Mouse (Mus musculus) embryo, embryonic 9.5 days (tissue): ENCODE measurements at regions not wholly inside any gene's neighbourhood (a gene's known extent, or its start where the extent isn't known, plus 50 kb on each side); places are given as distances from the start of the nearest gene placed in this dataset.
A peak's percentile ranks its signal among the peaks of the same experiment; 100 is the strongest.

ENCODE experiments used
- DNase-seq: peaks from one replicate; pipeline ENCODE4 v3.0.0-alpha.2; 2017; ENCODE audit errors: extremely low spot score

DNA sequence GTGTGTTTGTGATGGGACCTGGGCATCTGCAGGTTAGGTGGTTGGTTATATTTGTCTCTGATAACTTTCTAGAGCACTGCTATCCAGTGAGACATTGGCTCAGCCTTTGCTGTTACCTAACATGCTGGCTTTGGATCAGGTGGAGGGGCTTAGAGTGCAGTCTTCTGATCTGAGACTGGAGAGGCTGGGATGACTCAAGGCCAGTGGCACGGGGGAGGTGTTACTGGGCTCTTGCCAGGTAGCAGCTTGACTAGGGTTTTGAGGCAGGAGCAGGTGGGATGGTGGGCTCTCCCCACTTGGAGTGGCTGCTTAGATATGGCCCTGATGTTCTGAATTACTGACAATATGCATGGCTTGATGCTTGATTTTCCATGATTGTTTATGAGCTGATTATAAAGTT lies 236.0 kb downstream of the Zfp704 start:
- no peak for DNase-seq

- DNase-seq = no peak
Measured at GRCm38 (mm10) chr3:9370096-9370495, 239.8 kb downstream of the Zfp704 start.

- DNase-seq = no peak
Measured at GRCm38 (mm10) chr3:9365791-9366190, 244.1 kb downstream of the Zfp704 start.

GRCm38 (mm10) chr3:9359186-9359585 lies 250.7 kb downstream of the Zfp704 start:
- DNase-seq = no peak

- DNase-seq = no peak
Measured at GRCm38 (mm10) chr3:9358111-9358510, 251.8 kb downstream of the Zfp704 start.

- DNase-seq = no peak
Measured at GRCm38 (mm10) chr3:9357639-9358038, 252.2 kb downstream of the Zfp704 start.

DNA sequence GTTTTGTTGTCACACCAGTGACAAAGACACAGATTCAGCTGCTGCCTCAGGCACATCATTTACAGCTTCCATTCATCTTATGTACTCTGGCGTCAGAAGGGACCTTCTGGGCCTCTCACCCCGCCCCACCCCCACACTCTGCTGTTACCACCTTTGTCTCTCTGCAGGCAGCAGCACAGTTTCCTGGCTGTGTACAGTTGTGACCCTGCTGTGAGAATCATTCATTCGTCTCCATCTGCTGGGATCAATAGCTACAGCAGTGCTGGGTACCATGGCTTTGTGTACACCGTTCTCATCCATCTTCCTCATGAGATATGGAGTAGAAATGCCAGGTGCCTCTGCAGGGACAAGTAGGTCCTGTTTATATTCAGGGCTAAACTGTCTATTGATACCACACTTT lies 254.0 kb downstream of the Zfp704 start:
- DNase-seq = no peak

GRCm38 (mm10) chr3:9354756-9355155 lies 255.1 kb downstream of the Zfp704 start:
- no peak for DNase-seq

- no peak for DNase-seq
Measured at GRCm38 (mm10) chr3:9352251-9352650, 257.6 kb downstream of the Zfp704 start.

GRCm38 (mm10) chr3:9349822-9350221 lies 260.1 kb downstream of the Zfp704 start:
- no peak for DNase-seq

GRCm38 (mm10) chr3:9347446-9347860 lies 262.4 kb downstream of the Zfp704 start:
- DNase-seq = peak; percentile 72

DNA sequence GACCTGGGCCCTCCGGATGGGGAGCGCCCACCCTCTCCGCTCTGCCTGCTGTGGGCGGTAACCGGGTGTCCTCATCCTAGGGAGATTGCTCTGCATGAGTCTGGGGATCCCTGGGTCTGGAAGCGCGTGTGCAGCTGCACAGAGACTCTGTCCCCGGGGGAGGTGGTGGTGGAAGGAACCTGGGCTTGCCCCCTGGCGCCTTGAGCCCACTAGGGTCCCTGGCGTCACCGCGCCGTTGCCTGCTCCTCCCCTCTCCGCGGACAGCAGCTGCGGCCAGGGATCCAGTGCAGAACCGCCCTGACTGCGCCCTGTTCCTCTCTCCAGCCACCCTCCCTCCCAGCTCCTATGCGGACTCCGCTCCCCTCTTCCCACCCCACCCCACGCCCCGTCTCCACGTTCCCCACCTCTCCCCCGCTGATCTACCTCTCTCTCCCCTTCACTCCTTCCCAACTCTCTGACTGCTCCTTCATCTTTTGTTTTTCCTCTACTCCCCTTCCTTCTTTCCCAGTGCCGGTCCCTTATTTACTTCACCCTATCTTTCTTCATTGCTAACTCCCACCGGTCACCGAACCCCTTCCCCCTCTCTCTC lies 262.9 kb downstream of the Zfp704 start:
- DNase-seq = peak; percentile 59

GRCm38 (mm10) chr3:9346356-9346755 lies 263.5 kb downstream of the Zfp704 start:
- no peak for DNase-seq

DNA sequence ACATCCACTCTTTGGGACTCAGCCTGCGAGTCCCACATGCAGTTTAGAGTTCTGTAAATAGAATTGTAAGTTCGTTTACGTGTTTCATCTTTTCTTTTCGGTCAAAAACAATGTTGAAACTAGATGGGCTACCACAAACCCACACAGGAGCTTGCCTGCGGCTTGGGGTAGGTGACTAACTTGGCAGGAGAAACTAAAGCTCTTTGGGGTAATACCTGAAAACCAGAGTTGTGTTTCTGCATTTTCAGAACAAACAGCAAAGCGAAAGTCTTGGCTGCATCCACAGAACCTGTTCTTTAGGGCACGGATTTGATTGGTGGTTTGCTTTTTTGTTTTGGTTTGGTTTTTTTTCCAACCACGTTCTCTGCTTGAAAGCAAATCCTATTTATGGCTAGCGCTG lies 264.0 kb downstream of the Zfp704 start:
- DNase-seq = no peak

DNA sequence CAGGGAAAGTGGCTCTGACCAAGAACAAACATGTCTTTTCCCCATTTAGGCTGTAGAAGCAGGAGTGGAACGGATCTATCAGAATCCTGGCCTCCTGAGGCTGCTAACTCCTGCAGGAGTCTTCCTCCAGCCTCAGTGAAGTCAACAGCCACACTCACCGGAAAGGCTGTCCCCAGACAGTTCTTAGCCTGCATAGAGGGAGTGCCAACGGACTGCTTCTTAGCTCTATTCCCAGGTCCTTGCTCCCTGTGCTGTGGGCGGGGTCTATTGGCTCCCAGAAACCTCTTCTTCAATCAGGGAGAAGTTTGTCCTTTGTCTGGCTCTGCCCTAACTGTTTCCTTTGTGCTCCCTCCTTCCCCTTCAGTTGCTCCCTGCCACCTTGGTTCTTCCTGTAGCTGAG lies 266.3 kb downstream of the Zfp704 start:
- peak; percentile 61 for DNase-seq

- DNase-seq = no peak
Measured at GRCm38 (mm10) chr3:9342167-9342566, 267.7 kb downstream of the Zfp704 start.

DNA sequence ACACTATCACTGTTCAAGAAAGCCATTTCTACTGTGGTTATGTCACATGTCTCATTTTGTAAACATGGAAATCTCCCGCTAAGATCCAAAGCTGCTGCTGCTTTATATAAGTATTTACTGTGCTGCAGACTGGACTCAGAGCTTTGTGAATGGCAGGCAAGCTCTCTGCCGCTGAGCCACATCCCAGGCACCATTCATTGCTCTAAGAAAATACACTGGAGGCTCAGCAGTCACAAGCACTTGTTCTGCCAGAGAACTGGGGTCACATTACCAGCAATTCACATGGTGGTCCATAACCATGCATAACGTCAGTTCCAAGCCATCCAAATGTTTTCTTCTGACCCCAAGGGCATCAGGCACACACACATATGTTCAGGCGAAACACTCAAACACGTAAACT lies 268.2 kb downstream of the Zfp704 start:
- DNase-seq = no peak

DNA sequence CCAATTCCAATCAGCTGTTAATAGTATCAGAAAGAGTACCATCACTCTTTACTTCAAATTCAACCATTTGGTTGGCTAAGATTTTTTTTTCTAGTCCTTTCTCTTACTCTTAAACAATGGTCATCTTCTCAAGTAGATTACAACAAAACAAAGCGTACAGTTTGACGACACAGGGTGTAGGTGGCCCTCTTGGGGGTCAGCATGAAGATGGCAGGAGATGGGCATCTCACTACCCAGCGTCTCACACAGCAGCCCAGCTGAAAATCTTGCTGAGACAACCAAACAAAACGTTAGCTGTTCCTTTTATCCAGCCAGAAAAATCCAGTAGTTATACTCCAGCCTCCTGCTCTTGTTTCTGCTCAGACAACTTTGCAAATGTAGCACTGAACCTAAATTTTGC lies 268.6 kb downstream of the Zfp704 start:
- DNase-seq = no peak

- peak; percentile 79 for DNase-seq
Measured at GRCm38 (mm10) chr3:9340788-9341187, 269.1 kb downstream of the Zfp704 start.

GRCm38 (mm10) chr3:9340344-9340743 lies 269.5 kb downstream of the Zfp704 start:
- DNase-seq = no peak

DNA sequence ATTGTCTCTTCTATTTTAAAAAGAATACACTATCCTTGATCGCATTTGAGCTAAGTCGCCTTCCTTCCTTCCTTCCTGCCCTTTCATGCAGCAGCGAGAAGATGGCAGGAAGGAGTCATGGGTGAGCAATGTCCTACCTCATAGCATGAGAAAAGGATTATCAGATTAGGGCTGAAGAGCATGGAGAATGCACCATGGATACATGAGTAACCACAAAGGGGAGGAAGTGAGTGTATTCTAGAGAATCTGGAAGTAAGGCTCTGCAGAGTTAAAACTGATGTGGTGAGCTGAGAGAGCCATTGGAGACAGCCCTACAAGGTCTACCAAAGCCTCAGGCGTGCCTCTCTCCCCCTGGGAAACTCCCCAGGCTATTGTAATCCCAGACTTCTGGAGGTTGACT lies 270.2 kb downstream of the Zfp704 start:
- no peak for DNase-seq

DNA sequence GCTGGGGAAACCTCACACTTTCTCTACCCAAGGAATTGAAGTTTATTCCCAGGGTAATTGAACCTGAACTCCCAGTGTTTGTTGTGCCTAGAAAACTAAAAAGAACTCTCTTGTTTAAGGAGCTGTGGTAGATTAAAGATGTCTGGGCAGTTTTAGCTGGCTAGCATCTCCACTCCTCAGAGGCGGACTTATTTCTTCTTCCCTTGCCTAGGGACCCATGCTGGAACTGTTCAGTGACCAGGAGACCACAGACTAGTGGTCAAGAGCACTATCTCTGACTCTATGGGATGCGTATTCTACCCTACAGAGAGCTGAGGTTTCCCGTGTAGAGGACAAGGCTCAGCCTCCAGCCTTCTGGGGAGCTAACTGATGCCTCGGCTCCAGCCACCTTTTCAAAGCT lies 274.3 kb downstream of the Zfp704 start:
- no peak for DNase-seq
